Mouse (Mus musculus) forebrain, embryonic 12.5 days (tissue): ENCODE data around the gene Zfyve27. TPM values are rescaled to one million over a fixed set of nuclear protein-coding genes. Genes with fewer than 3 reads are reported as not detected.

Source experiments
- ATAC-seq: fragments of 200-750 bp; cut with Nextera tagmentation; 2 replicates; pipeline ENCODE4 v1.8.0; 2017; ENCODE audit warnings: moderate TSS enrichment; ENCODE audit not compliant: low FRiP score
- H3K27ac ChIP-seq: fragments of 300-500 bp; sonication (generic); 2 replicates; pipeline ENCODE4 v1.5.1; 2016; ENCODE audit warnings: mild to moderate bottlenecking
- H3K27me3 ChIP-seq: fragments of 300-500 bp; sonication (generic); 2 replicates; pipeline ENCODE4 v1.6.1; 2016; ENCODE audit warnings: mild to moderate bottlenecking
- H3K36me3 ChIP-seq: fragments of 300-500 bp; sonication (generic); replicated peaks from 2 replicates; pipeline ENCODE4 v1.6.1; 2016; ENCODE audit warnings: mild to moderate bottlenecking
- H3K4me1 ChIP-seq: fragments of 300-500 bp; sonication (generic); 2 replicates; pipeline ENCODE4 v1.6.1; 2016
- H3K4me2 ChIP-seq: fragments of 300-500 bp; sonication (generic); 2 replicates; pipeline ENCODE4 v1.6.1; 2016; ENCODE audit warnings: mild to moderate bottlenecking, moderate library complexity
- H3K4me3 ChIP-seq: fragments of 300-500 bp; sonication (generic); replicated peaks from 2 replicates; pipeline ENCODE4 v1.5.1; 2016; ENCODE audit warnings: mild to moderate bottlenecking
- H3K9ac ChIP-seq: fragments of 300-500 bp; sonication (generic); 2 replicates; pipeline ENCODE4 v1.6.1; 2016; ENCODE audit warnings: mild to moderate bottlenecking
- H3K9me3 ChIP-seq: fragments of 300-500 bp; sonication (generic); 2 replicates; pipeline ENCODE4 v1.6.1; 2016
- WGBS: fragments of 180-500 bp; shearing (Covaris S2); methylation state at CpG from one replicate; pipeline ENCODE4 v1.1.7; 2016; 5-methylcytosine and 5-hydroxymethylcytosine counted together
- polyA plus RNA-seq: library from polyadenylated mRNA; unstranded; fragments of >200 nt; fragmentation: Nextera tagmentation; extraction: Ambion mirVana; gene quantifications from 2 replicates; pipeline ENCODE4 v1.2.1, GENCODE M21; 2016

Gene Zfyve27
- polyA plus RNA-seq, 1 experiment from 2014 or later: 47.3 TPM

DNA sequence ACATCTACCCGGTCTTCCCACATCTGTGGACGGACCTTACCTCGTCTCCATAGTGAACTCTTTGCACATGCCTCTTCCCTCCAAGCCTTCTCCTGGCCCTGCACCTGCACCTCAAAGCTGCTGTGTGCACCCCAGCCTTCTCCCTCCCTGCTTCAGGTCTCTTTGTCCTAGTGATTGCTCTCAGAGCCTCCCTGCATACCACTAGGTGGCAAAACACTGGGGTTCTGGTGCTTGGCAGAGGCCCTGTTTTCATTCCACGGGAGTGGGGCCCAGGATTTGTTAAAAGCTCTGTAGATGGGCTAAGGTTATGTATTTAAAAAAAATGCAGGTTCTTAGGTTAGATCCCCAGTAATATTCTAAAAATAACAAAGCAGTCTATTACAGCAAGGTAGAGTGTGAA, 33.3 kb downstream of the Zfyve27 start:
- ATAC-seq: no peak
- no peaks in the 10 kb centered on the region for H3K9me3 ChIP-seq
- 72% methylated on average over 4 of the region's 4 CpGs for WGBS
- peaks cover 42% of the 10 kb centered on the region for H3K27me3 ChIP-seq
- H3K9ac ChIP-seq: no peak overlapping the region
- H3K27ac ChIP-seq: no peak overlapping the region
- no peak overlapping the region for H3K4me3 ChIP-seq
- H3K4me1 ChIP-seq: peaks cover 7% of the 10 kb centered on the region
- no peak overlapping the region for H3K4me2 ChIP-seq
- H3K36me3 ChIP-seq: peaks cover 6% of the 10 kb centered on the region

DNA sequence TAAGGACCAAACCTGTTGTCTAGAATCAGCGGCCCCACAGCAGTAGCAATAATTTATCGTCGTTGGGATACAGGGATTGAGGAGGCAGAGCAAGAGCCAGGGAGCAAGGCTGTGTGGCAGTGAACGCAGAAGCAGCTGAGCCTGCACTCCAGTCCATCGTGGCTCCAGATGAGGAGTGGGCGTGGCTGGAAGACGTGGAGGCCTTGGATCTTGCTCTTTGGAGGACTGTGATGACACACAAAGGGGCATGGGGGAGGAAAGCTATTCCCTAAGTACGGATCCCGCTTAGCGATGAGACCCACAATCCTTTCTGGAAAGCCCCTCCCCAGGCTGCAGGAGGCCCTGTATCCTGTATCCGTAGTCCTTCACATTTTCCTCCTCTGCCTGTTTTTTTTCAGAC, 34.3 kb downstream of the Zfyve27 start:
- no peak overlapping the region for H3K9ac ChIP-seq
- no peaks in the 10 kb centered on the region for H3K9me3 ChIP-seq
- ATAC-seq: no peak
- WGBS: 51% methylated on average over 11 of the region's 11 CpGs
- H3K4me1 ChIP-seq: peaks cover 8% of the 10 kb centered on the region
- no peak overlapping the region for H3K4me3 ChIP-seq
- H3K4me2 ChIP-seq: no peak overlapping the region
- no peaks in the 10 kb centered on the region for H3K36me3 ChIP-seq
- H3K27ac ChIP-seq: no peak overlapping the region
- H3K27me3 ChIP-seq: peaks cover 51% of the 10 kb centered on the region

DNA sequence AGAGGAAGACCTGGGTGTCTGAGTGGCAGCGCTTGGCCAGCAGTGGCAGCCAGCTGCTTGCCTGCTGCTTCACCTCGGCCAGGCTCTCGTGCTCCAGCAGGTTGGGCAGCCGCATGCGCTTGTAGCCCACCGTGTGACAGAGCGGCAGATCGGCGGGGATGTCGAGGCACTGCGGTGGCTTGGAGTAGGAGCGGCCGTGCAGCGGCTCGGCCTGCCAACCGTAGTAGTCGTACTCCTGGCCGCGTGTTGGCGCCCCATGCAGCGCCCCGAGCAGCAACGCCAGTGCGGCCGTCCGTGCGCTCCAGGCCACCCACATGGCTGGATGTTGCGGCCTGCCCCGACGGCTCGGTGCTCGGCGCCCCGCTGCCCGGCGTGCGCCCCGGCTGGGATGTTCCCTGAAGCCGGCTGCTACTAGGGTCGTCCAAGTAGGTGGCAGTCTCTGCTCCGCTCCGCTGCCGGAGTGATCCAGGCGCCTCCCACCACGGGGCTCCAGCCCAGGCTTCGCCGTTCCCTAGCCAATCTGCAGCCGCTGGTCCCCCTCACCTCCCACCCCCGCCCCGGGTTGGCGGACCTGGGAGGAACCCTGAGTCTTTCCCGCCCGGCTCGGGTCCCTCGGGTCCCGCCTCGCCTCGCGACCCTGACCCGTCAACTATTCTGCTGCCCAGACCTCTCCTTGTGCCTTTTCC, 38.1 kb downstream of the Zfyve27 start, which contains the start of gene Sfrp5:
Sfrp5 (minus strand) TSS at position 557 of the 686 bp plus-strand sequence.
- Histone ChIP-seq H3K4me1 (peaks cover 8% of the 10 kb centered on the region), H3K4me2 (peak within 1 kb of the TSS; percentile 46), H3K27ac (no peak within 1 kb of the TSS), H3K9me3 (no peaks in the 10 kb centered on the region), H3K9ac (no peak within 1 kb of the TSS), H3K27me3 (peaks cover 68% of the 10 kb centered on the region), H3K4me3 (peak within 1 kb of the TSS; percentile 26), H3K36me3 (no peaks in the 10 kb centered on the region)
- under 1% methylated on average over 58 of the region's 60 CpGs for WGBS
- peak; percentile 51; the same call in 1 of the 2 replicates for ATAC-seq

- no peak for ATAC-seq
Measured at GRCm38 (mm10) chr19:42202467-42202866, 38.7 kb downstream of the Zfyve27 start.

DNA sequence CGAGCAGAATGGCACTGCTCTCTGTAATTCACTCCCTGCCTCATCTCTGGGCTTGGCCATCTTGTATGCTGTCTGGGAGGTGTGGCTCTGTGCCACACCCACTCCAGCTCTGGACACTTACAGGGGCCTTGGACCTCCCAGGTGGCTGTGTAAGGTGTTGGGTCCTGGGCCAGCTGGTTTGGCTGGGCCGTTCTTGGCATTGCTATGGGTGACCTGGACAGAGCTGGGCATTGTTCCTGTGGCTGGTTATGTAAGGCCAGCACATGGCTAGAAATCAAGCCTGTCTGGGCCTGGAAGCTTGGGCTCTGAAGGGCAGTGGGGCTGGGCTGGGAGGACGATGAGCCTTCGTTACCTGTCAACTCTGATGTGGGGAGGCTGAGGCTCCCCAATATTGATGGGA, 40.6 kb downstream of the Zfyve27 start:
- WGBS: 94% methylated on average over 4 of the region's 4 CpGs
- Histone ChIP-seq H3K27me3 (peaks cover 55% of the 10 kb centered on the region), H3K4me1 (peaks cover 8% of the 10 kb centered on the region), H3K4me3 (no peak overlapping the region), H3K9me3 (no peaks in the 10 kb centered on the region), H3K9ac (no peak overlapping the region), H3K27ac (no peak overlapping the region), H3K4me2 (no peak overlapping the region), H3K36me3 (no peaks in the 10 kb centered on the region)
- no peak for ATAC-seq

More at GRCm38 (mm10) chr19:42202467-42202866, 38.7 kb downstream of the Zfyve27 start:
- peaks cover 68% of the 10 kb centered on the region for H3K27me3 ChIP-seq
- WGBS: 44% methylated on average over 8 of the region's 8 CpGs
- no peaks in the 10 kb centered on the region for H3K9me3 ChIP-seq
- no peak overlapping the region for H3K4me3 ChIP-seq
- H3K36me3 ChIP-seq: no peaks in the 10 kb centered on the region
- no peak overlapping the region for H3K9ac ChIP-seq
- no peak overlapping the region for H3K27ac ChIP-seq
- H3K4me1 ChIP-seq: peaks cover 8% of the 10 kb centered on the region
- H3K4me2 ChIP-seq: no peak overlapping the region

GRCm38 (mm10) chr19:42205201-42205600, 41.5 kb downstream of the Zfyve27 start:
- ATAC-seq: no peak
- H3K9me3 ChIP-seq: no peaks in the 10 kb centered on the region
- no peak overlapping the region for H3K9ac ChIP-seq
- no peak overlapping the region for H3K4me3 ChIP-seq
- no peaks in the 10 kb centered on the region for H3K36me3 ChIP-seq
- H3K4me1 ChIP-seq: peaks cover 11% of the 10 kb centered on the region
- WGBS: 82% methylated on average over 8 of the region's 8 CpGs
- H3K4me2 ChIP-seq: no peak overlapping the region
- H3K27ac ChIP-seq: no peak overlapping the region
- peaks cover 50% of the 10 kb centered on the region for H3K27me3 ChIP-seq

GRCm38 (mm10) chr19:42209485-42209884, 45.7 kb downstream of the Zfyve27 start:
- ATAC-seq: no peak
- H3K27ac ChIP-seq: no peak overlapping the region

DNA sequence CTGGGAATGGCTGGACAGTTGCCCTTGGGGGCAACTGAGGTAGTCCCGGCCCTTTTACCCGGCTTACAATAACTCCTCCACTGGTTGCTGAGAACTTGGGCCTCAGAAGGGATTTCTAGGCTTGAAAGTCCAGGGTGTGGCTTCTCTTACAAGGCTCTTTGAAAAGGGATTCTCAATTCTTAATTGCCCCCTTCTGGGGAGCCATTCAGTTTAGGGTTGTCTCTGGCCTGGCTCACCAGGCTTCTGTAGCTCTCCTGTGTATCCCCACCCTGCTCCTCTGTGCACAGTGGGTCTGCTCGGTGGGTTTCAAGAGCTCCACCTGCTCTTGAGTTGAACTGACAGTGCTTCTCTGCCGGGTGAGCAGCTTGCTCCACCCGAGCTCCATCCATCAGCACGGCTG, 46.2 kb downstream of the Zfyve27 start:
- ATAC-seq: no peak
- no peaks in the 10 kb centered on the region for H3K36me3 ChIP-seq
- peaks cover 5% of the 10 kb centered on the region; the same call in 1 of the 2 replicates for H3K27me3 ChIP-seq
- H3K4me2 ChIP-seq: no peak overlapping the region
- no peak overlapping the region for H3K27ac ChIP-seq
- H3K9me3 ChIP-seq: no peaks in the 10 kb centered on the region
- H3K4me1 ChIP-seq: peaks cover 4% of the 10 kb centered on the region; the same call in 1 of the 2 replicates
- no peak overlapping the region for H3K9ac ChIP-seq
- H3K4me3 ChIP-seq: no peak overlapping the region
- 61% methylated on average over 6 of the region's 6 CpGs for WGBS

More at GRCm38 (mm10) chr19:42209485-42209884, 45.7 kb downstream of the Zfyve27 start:
- WGBS: 64% methylated on average over 7 of the region's 7 CpGs
- no peak overlapping the region for H3K4me2 ChIP-seq
- H3K4me1 ChIP-seq: peaks cover 4% of the 10 kb centered on the region; the same call in 1 of the 2 replicates
- H3K9me3 ChIP-seq: no peaks in the 10 kb centered on the region
- H3K27me3 ChIP-seq: peaks cover 7% of the 10 kb centered on the region; the same call in 1 of the 2 replicates
- no peak overlapping the region for H3K9ac ChIP-seq
- H3K36me3 ChIP-seq: no peaks in the 10 kb centered on the region
- H3K4me3 ChIP-seq: no peak overlapping the region

GRCm38 (mm10) chr19:42211936-42212335, 48.2 kb downstream of the Zfyve27 start:
- Histone ChIP-seq H3K27ac (no peak overlapping the region), H3K36me3 (no peaks in the 10 kb centered on the region), H3K4me3 (no peak overlapping the region), H3K9me3 (no peaks in the 10 kb centered on the region), H3K4me1 (peaks cover 4% of the 10 kb centered on the region; the same call in 1 of the 2 replicates), H3K9ac (no peak overlapping the region), H3K4me2 (no peak overlapping the region), H3K27me3 (peaks cover 5% of the 10 kb centered on the region; the same call in 1 of the 2 replicates)
- no peak for ATAC-seq
- 74% methylated on average over 8 of the region's 8 CpGs for WGBS

DNA sequence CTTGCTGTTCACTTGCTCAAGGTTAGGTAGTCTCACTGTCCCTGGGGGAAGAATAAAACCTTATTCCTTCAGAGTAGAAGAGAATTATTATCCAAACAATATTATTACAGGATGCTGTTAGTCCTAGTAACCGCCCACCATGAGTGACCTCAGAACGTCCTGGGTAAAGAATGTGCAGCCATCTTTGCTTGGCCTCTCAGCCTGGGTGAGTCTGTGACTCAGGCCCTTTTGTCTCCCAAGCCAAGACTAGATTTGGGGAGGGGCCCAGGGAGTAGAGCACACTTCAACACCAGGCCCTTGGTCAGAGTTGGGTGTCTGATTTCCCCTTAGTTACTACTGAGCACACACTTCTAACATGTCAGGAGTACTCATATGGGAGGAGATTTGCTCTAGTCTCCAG, 50.9 kb downstream of the Zfyve27 start:
- ATAC-seq: no peak
- Histone ChIP-seq H3K36me3 (no peaks in the 10 kb centered on the region), H3K4me2 (no peak overlapping the region), H3K9me3 (no peaks in the 10 kb centered on the region), H3K4me3 (no peak overlapping the region), H3K4me1 (peaks cover under 1% of the 10 kb centered on the region; the same call in 1 of the 2 replicates), H3K27ac (no peak overlapping the region), H3K9ac (no peak overlapping the region), H3K27me3 (peaks cover under 1% of the 10 kb centered on the region; the same call in 1 of the 2 replicates)
- WGBS: 88% methylated on average over 2 of the region's 2 CpGs

GRCm38 (mm10) chr19:42216699-42217373, 53.1 kb downstream of the Zfyve27 start:
- Histone ChIP-seq H3K4me3 (no peak overlapping the region), H3K4me2 (no peak overlapping the region), H3K9ac (no peak overlapping the region), H3K4me1 (no peaks in the 10 kb centered on the region), H3K9me3 (no peaks in the 10 kb centered on the region), H3K27me3 (no peaks in the 10 kb centered on the region; the same call in 1 of the 2 replicates), H3K36me3 (no peaks in the 10 kb centered on the region), H3K27ac (no peak overlapping the region)
- no peak; the same call in 1 of the 2 replicates for ATAC-seq
- 71% methylated on average over 7 of the region's 7 CpGs for WGBS

- Histone ChIP-seq H3K4me1 (no peaks in the 10 kb centered on the region), H3K27me3 (no peaks in the 10 kb centered on the region; the same call in 1 of the 2 replicates), H3K9me3 (no peaks in the 10 kb centered on the region), H3K27ac (no peak overlapping the region), H3K36me3 (no peaks in the 10 kb centered on the region), H3K9ac (no peak overlapping the region), H3K4me3 (no peak overlapping the region), H3K4me2 (no peak overlapping the region)
- ATAC-seq: no peak
- WGBS: 12% methylated on average over 2 of the region's 2 CpGs
Measured at GRCm38 (mm10) chr19:42217374-42217763, 53.6 kb downstream of the Zfyve27 start.
